Mouse (Mus musculus) embryonic facial prominence, embryonic 14.5 days (tissue): ENCODE measurements at regions not wholly inside any gene's neighbourhood (a gene's known extent, or its start where the extent isn't known, plus 50 kb on each side); places are given as distances from the start of the nearest gene placed in this dataset.
A peak's percentile ranks its signal among the peaks of the same experiment; 100 is the strongest.

ENCODE experiments used
- ATAC-seq: fragments of 200-750 bp; cut with Nextera tagmentation; 2 replicates; pipeline ENCODE4 v1.8.0; 2017; ENCODE audit warnings: low read depth, moderate number of reproducible peaks, moderate TSS enrichment
- DNase-seq: peaks from one replicate; pipeline ENCODE4 v3.0.0-alpha.2; 2015; ENCODE audit warnings: low spot score
- H3K27ac ChIP-seq: fragments of 300-500 bp; sonication (generic); replicated peaks from 2 replicates; pipeline ENCODE4 v1.5.1; 2014; ENCODE audit warnings: low read depth, mild to moderate bottlenecking, low read length, moderate library complexity
- H3K27me3 ChIP-seq: fragments of 300-500 bp; sonication (generic); replicated peaks from 2 replicates; pipeline ENCODE4 v1.6.1; 2014; ENCODE audit warnings: low read length; ENCODE audit not compliant: control insufficient read depth, insufficient read depth
- H3K36me3 ChIP-seq: fragments of 300-500 bp; sonication (generic); 2 replicates; pipeline ENCODE4 v1.6.1; 2014; ENCODE audit warnings: low read length, mixed read lengths; ENCODE audit not compliant: control insufficient read depth, insufficient read depth
- H3K4me1 ChIP-seq: fragments of 300-500 bp; sonication (generic); 2 replicates; pipeline ENCODE4 v1.6.1; 2014; ENCODE audit warnings: antibody characterized with exemption, low read length; ENCODE audit not compliant: control insufficient read depth, insufficient read depth
- H3K4me2 ChIP-seq: fragments of 300-500 bp; sonication (generic); 2 replicates; pipeline ENCODE4 v1.6.1; 2014; ENCODE audit warnings: low read depth, mild to moderate bottlenecking, low read length, moderate library complexity, mixed read lengths
- H3K4me3 ChIP-seq: fragments of 300-500 bp; sonication (generic); 2 replicates; pipeline ENCODE4 v1.5.1; 2014; ENCODE audit warnings: low read depth, mild to moderate bottlenecking, low read length
- H3K9ac ChIP-seq: fragments of 300-500 bp; sonication (generic); 2 replicates; pipeline ENCODE4 v1.6.1; 2014; ENCODE audit warnings: low read depth, mild to moderate bottlenecking, low read length, moderate library complexity, mixed read lengths
- H3K9me3 ChIP-seq: fragments of 300-500 bp; sonication (generic); 2 replicates; pipeline ENCODE4 v1.6.1; 2016; ENCODE audit warnings: low read length; ENCODE audit not compliant: control insufficient read depth
- WGBS: fragments of 180-500 bp; shearing (Covaris S2); extraction: QIAGEN DNeasy Blood & Tissue Kit; methylation state at CpG from one replicate; pipeline ENCODE4 v1.1.7; 2014; 5-methylcytosine and 5-hydroxymethylcytosine counted together

DNA sequence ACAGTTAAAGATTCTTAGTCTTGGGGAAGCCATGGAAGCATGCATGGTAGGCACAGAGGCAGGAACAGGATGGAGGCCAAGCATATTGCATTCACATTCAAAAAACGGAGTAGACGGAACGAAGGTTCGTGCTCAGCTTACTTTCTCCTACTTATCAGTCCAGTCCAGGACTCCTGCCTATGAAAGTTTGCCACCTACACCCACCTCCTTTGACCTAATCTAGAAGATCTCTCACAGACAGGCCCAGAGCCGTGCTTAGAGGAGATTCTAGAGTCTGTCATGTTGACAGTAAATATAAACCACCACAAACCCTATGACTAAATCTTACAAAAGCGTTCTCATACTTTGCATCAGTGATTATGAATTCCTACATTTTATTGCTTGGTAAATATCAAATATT lies 657.3 kb upstream of the Impad1 start:
- no peaks in the 10 kb centered on the region for H3K27me3 ChIP-seq
- 93% methylated on average over 6 of the region's 6 CpGs for WGBS
- DNase-seq, result no peak
- H3K36me3 ChIP-seq, result no peaks in the 10 kb centered on the region
- no peaks in the 10 kb centered on the region for H3K4me1 ChIP-seq
- ATAC-seq, result no peak
- no peak overlapping the region for H3K4me3 ChIP-seq
- H3K9me3 ChIP-seq, result no peaks in the 10 kb centered on the region
- H3K9ac ChIP-seq, result no peak overlapping the region
- no peak overlapping the region for H3K27ac ChIP-seq
- H3K4me2 ChIP-seq, result no peak overlapping the region

DNA sequence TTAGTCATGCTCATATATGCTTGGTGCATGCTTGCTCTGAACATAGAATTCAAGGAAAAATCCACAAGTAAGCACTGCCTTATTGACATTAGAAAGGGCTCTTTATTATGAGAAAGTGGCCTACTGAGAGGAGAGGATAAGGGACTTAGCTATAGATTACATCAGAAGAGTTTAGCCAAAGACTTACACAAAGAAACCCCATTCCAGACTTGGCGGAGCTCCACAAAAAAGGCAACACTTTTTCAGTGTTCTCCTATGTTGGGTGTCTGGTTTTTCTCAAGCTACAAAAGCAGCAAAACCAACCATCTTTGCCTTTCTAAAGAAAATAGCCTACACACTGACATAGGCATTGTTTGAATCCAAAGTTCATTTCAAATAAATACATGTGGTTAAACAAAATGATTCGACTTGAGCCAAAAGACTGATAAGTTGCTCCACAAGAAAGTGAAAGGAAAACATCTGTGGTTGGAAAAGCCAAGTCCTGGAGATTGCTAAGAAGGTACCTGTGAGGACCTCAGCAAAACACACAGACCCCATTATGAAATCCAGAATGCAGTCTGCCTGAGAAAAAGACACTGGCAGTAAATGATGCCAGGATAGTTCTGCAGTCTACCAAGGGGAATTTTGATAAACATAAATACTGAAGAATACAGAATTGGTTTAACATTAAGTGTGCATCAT lies 648.3 kb upstream of the Impad1 start:
- H3K9ac ChIP-seq, result no peak overlapping the region
- H3K27ac ChIP-seq, result no peak overlapping the region
- no peaks in the 10 kb centered on the region for H3K4me1 ChIP-seq
- ATAC-seq, result peak; percentile 41; the same call in 1 of the 2 replicates
- H3K27me3 ChIP-seq, result no peaks in the 10 kb centered on the region
- DNase-seq, result peak; percentile 83
- H3K9me3 ChIP-seq, result no peaks in the 10 kb centered on the region
- WGBS, result 53% methylated on average over 2 of the region's 2 CpGs
- H3K36me3 ChIP-seq, result no peaks in the 10 kb centered on the region
- H3K4me2 ChIP-seq, result no peak overlapping the region
- no peak overlapping the region for H3K4me3 ChIP-seq

DNA sequence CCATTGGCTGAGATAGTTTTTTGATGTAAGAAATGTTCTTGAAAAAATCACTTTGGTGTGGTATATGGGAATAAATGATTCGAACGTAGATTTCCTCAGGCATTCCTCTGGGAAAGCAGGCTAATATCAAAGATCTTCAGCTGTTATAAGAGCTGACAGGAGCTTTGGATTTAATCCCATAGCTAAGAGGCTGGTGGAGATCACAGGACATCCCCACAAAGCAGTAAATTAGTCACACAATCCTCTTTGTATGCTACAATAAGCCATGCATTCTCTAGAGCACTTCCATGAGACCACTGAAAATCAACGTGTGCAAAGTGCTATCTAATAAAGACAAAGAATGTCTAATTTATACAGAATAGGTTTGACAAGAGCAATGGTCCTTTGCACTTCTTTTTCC lies 643.9 kb upstream of the Impad1 start:
- H3K4me2 ChIP-seq, result no peak overlapping the region
- H3K27me3 ChIP-seq, result no peaks in the 10 kb centered on the region
- peaks cover 8% of the 10 kb centered on the region; the same call in 1 of the 2 replicates for H3K9me3 ChIP-seq
- DNase-seq, result peak; percentile 31
- no peak overlapping the region for H3K27ac ChIP-seq
- H3K4me1 ChIP-seq, result no peaks in the 10 kb centered on the region
- H3K36me3 ChIP-seq, result no peaks in the 10 kb centered on the region
- WGBS, result 39% methylated on average over 3 of the region's 3 CpGs
- no peak overlapping the region for H3K4me3 ChIP-seq
- H3K9ac ChIP-seq, result no peak overlapping the region
- ATAC-seq, result no peak
